Mouse (Mus musculus) heart, adult 11 months (tissue): ENCODE measurements at regions not wholly inside any gene's neighbourhood (a gene's known extent, or its start where the extent isn't known, plus 50 kb on each side); places are given as distances from the start of the nearest gene placed in this dataset.
A peak's percentile ranks its signal among the peaks of the same experiment; 100 is the strongest.

Experiments used
- DNase-seq: peaks from one replicate; pipeline ENCODE4 v3.0.0; 2022

GRCm38 (mm10) chr11:86408686-86409579, 51.5 kb upstream of the Med13 start:
- peak; percentile 36 for DNase-seq

GRCm38 (mm10) chr11:86409580-86409947, 52.2 kb upstream of the Med13 start:
- DNase-seq, result peak; percentile 54

GRCm38 (mm10) chr11:86410521-86410920, 53.1 kb upstream of the Med13 start:
- DNase-seq, result peak; percentile 78

- peak; percentile 78 for DNase-seq
Observed at GRCm38 (mm10) chr11:86412772-86413390, 55.5 kb upstream of the Med13 start.

- DNase-seq, result no peak
Observed at GRCm38 (mm10) chr11:86416471-86416870, 59.1 kb upstream of the Med13 start.

GRCm38 (mm10) chr11:86417164-86417563, 59.8 kb upstream of the Med13 start:
- no peak for DNase-seq

GRCm38 (mm10) chr11:86419810-86420483, 62.5 kb upstream of the Med13 start:
- no peak for DNase-seq

- DNase-seq, result no peak
Observed at GRCm38 (mm10) chr11:86428926-86429325, 55.5 kb upstream of the Rnft1 start.

GRCm38 (mm10) chr11:86430287-86430686, 54.2 kb upstream of the Rnft1 start:
- peak; percentile 78 for DNase-seq

- no peak for DNase-seq
Observed at GRCm38 (mm10) chr11:86431550-86431949, 52.9 kb upstream of the Rnft1 start.

- DNase-seq, result no peak
Observed at GRCm38 (mm10) chr11:86434106-86434505, 50.4 kb upstream of the Rnft1 start.
